Mouse (Mus musculus): Measurements from ENCODE around the gene Rasgrp3. TPM values are rescaled to one million over a fixed set of nuclear protein-coding genes. Genes with fewer than 3 reads are reported as not detected.

The Rasgrp3 gene
- total RNA-seq, 2 experiments from 2014 or later: under 0.01 to 0.20 TPM

- ATAC-seq (replicated peaks; ENCODE audit: poor library complexity): no peak
These were observed 50.5 kb downstream of the Rasgrp3 start for GRCm38 (mm10) chr17:75486205-75486604.

GRCm38 (mm10) chr17:75495213-75495612 is 59.5 kb downstream of the Rasgrp3 start:
- ATAC-seq (replicated peaks; ENCODE audit: poor library complexity): no peak

GRCm38 (mm10) chr17:75498241-75498651 is 62.5 kb downstream of the Rasgrp3 start:
- no peak for ATAC-seq (replicated peaks; ENCODE audit: poor library complexity)

GRCm38 (mm10) chr17:75503031-75503430 is 67.3 kb downstream of the Rasgrp3 start:
- no peak for ATAC-seq (replicated peaks; ENCODE audit: poor library complexity)

GRCm38 (mm10) chr17:75505053-75505452 is 69.4 kb downstream of the Rasgrp3 start:
- no peak for ATAC-seq (replicated peaks; ENCODE audit: poor library complexity)

- no peak for ATAC-seq (replicated peaks; ENCODE audit: poor library complexity)
These were observed 70.5 kb downstream of the Rasgrp3 start for GRCm38 (mm10) chr17:75506097-75506675.

GRCm38 (mm10) chr17:75506708-75507641 is 71.3 kb downstream of the Rasgrp3 start:
- ATAC-seq (replicated peaks; ENCODE audit: poor library complexity): no peak

- no peak for ATAC-seq (replicated peaks; ENCODE audit: poor library complexity)
These were observed 73.6 kb downstream of the Rasgrp3 start for GRCm38 (mm10) chr17:75509257-75509656.

GRCm38 (mm10) chr17:75516591-75516990 is 80.9 kb downstream of the Rasgrp3 start:
- ATAC-seq (replicated peaks; ENCODE audit: poor library complexity): no peak

GRCm38 (mm10) chr17:75518181-75518901 is 82.6 kb downstream of the Rasgrp3 start:
- peak; percentile 87 for ATAC-seq (replicated peaks; ENCODE audit: poor library complexity)

GRCm38 (mm10) chr17:75519239-75519900 is 83.7 kb downstream of the Rasgrp3 start:
- no peak for ATAC-seq (replicated peaks; ENCODE audit: poor library complexity)

- ATAC-seq (replicated peaks; ENCODE audit: poor library complexity): no peak
These were observed 85.6 kb downstream of the Rasgrp3 start for GRCm38 (mm10) chr17:75521236-75521842.

GRCm38 (mm10) chr17:75522347-75523065 is 86.8 kb downstream of the Rasgrp3 start:
- no peak for ATAC-seq (replicated peaks; ENCODE audit: poor library complexity)

GRCm38 (mm10) chr17:75523812-75524211 is 88.1 kb downstream of the Rasgrp3 start:
- peak; percentile 92 for ATAC-seq (replicated peaks; ENCODE audit: poor library complexity)

GRCm38 (mm10) chr17:75526411-75526810 is 90.7 kb downstream of the Rasgrp3 start:
- ATAC-seq (replicated peaks; ENCODE audit: poor library complexity): no peak

GRCm38 (mm10) chr17:75529222-75529935 is 93.7 kb downstream of the Rasgrp3 start:
- ATAC-seq (replicated peaks; ENCODE audit: poor library complexity): no peak

GRCm38 (mm10) chr17:75532469-75532986 is 96.8 kb downstream of the Rasgrp3 start:
- ATAC-seq (replicated peaks; ENCODE audit: poor library complexity): no peak

- ATAC-seq (replicated peaks; ENCODE audit: poor library complexity): no peak
These were observed 98.8 kb downstream of the Rasgrp3 start for GRCm38 (mm10) chr17:75534314-75535020.

All from megakaryocyte progenitor cell, adult 5-6 weeks (primary cell).